Mouse (Mus musculus): ENCODE data around the gene Pdzd3.

DNA sequence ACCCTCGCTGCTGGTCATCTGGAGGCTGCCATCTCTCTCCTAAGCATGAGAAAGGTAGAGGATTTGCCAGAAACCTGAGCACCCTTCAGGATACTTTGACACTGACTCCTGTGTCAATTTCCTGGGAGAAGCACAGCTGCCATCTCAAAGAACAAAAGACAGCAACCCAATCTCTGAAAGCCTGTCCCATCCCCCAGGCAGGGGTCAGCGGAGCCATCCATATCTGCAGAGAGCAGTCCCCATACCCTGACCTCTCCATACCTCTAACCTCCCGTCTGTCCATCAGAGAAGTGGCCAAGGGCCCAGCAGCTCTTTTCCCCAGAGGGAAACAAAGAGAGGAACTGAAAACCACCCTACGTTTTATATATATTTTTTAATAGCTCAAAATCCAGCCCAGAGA, 14.7 kb downstream of the Pdzd3 start:
- TF ChIP-seq CTCF (conservative IDR thresholded peaks at IDR 0.05; ENCODE audit: insufficient read depth, insufficient read length, low read depth, low read length) (no peak), POLR2A (IDR thresholded peaks at IDR 0.05; ENCODE audit: low read depth, low read length) (no peak)
